Mouse (Mus musculus): ENCODE measurements at regions not wholly inside any gene's neighbourhood (a gene's known extent, or its start where the extent isn't known, plus 50 kb on each side); places are given as distances from the start of the nearest gene placed in this dataset.

GRCm38 (mm10) chr6:127207308-127207707 lies 55.3 kb upstream of the Ccnd2 start:
- no peak for DNase-seq

GRCm38 (mm10) chr6:127213355-127213754 lies 61.4 kb upstream of the Ccnd2 start:
- no peak for DNase-seq

- no peak for DNase-seq
Observed at GRCm38 (mm10) chr6:127215915-127216314, 63.9 kb upstream of the Ccnd2 start.

GRCm38 (mm10) chr6:127218634-127219445 lies 66.8 kb upstream of the Ccnd2 start:
- DNase-seq, result no peak

- no peak for DNase-seq
Observed at GRCm38 (mm10) chr6:127219446-127219802, 67.4 kb upstream of the Ccnd2 start.

- no peak for DNase-seq
Observed at GRCm38 (mm10) chr6:127226242-127226983, 74.4 kb upstream of the Ccnd2 start.

- no peak for DNase-seq
Observed at GRCm38 (mm10) chr6:127236510-127237109, 84.6 kb upstream of the Ccnd2 start.

GRCm38 (mm10) chr6:127237168-127237567 lies 85.2 kb upstream of the Ccnd2 start:
- DNase-seq, result no peak

- peak; percentile 51 to 60 for DNase-seq
Observed at GRCm38 (mm10) chr6:127239529-127240471, 87.8 kb upstream of the Ccnd2 start.

GRCm38 (mm10) chr6:127240472-127241375 lies 88.7 kb upstream of the Ccnd2 start:
- DNase-seq, result peak; percentile 26 to 34

GRCm38 (mm10) chr6:127241693-127242425 lies 89.9 kb upstream of the Ccnd2 start:
- DNase-seq, result no peak

GRCm38 (mm10) chr6:127243032-127243431 lies 91.0 kb upstream of the Ccnd2 start:
- no peak for DNase-seq

GRCm38 (mm10) chr6:127245814-127246440 lies 93.9 kb upstream of the Ccnd2 start:
- DNase-seq, result peak; percentile 66 to 76

- no peak for DNase-seq
Observed at GRCm38 (mm10) chr6:127246730-127247129, 94.7 kb upstream of the Ccnd2 start.

GRCm38 (mm10) chr6:127247343-127247742 lies 95.3 kb upstream of the Ccnd2 start:
- DNase-seq, result no peak

GRCm38 (mm10) chr6:127250181-127250873 lies 98.3 kb upstream of the Ccnd2 start:
- DNase-seq, result no peak

- DNase-seq, result no peak
Observed at GRCm38 (mm10) chr6:127250874-127251670, 99.1 kb upstream of the Ccnd2 start.

GRCm38 (mm10) chr6:127251671-127251985 lies 99.6 kb upstream of the Ccnd2 start:
- no peak for DNase-seq
